Mouse (Mus musculus) frontal cortex, adult (tissue): Measurements from ENCODE around the gene H6pd.
A peak's percentile ranks its signal among the peaks of the same experiment; 100 is the strongest.

Source experiments
- ATAC-seq: cut with Nextera tagmentation; 2 replicates; pipeline ENCODE4 v1.9.2; 2017; ENCODE audit warnings: mild to moderate bottlenecking, moderate library complexity, mixed read lengths; ENCODE audit not compliant: low TSS enrichment

H6pd gene

DNA sequence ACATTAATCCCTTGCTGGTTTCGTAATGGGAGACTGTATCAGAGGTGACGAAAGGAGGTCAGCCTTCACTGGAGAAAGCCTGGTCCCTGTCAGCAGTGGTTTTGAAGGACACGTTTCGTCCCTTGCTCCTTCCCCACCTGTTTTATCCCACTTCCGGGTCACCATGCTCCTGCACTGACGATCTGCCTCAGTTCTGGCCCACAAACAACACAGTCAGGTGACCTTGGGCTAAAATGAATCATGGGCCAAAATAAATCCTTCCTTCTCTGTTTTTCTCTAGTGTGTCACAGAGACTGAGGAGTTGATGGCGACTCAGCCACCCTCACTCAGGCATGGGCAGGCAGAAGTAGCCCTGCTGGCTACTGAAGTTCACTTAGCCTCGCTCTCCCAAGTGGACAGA is 33.5 kb downstream of the H6pd start:
- no peak for ATAC-seq

GRCm38 (mm10) chr4:149971393-149971792 is 37.4 kb downstream of the H6pd start:
- ATAC-seq = no peak

DNA sequence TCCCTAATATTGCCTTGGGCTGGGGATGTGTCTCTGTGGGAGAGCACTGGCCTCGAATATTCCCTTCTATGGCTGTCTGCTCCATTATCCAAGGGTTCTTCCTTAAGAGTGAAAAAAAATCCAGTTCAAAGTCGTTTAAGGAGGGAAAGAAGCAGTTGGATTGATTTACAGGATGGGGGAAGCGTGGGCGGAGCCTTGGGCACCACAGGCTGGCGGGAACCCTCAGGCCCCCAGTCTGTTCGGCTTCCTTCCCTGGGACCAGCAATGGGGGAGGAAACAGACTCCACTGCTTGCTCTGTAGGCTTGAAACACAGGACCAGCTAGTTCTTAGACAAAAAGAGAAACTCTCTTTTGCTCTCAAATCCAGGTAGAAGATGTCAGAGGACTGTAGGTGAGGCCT is 40.3 kb downstream of the H6pd start:
- no peak for ATAC-seq

GRCm38 (mm10) chr4:149966963-149967362 is 41.9 kb downstream of the H6pd start:
- ATAC-seq = no peak

- no peak for ATAC-seq
Observed at GRCm38 (mm10) chr4:149966252-149966651, 42.6 kb downstream of the H6pd start.

DNA sequence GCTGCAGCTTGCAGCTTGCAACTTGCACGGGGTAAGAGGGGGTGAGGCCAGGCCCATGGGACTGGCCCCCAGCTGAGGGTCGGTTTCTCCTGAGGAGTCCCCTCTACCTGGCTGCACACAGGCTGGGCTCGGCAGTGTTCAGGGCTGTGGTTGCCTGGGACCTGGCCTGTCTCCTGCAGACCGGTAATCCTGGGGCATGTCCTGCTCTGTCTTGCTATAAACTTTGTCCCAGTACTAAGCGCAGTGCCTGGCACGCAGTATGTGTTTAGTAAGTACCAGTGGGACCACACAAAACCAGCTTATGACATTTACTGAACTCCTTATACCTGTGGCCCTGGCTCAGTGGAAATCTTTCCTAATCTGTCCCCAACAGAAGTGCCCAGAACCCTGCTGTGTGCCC is 43.2 kb downstream of the H6pd start:
- no peak for ATAC-seq

DNA sequence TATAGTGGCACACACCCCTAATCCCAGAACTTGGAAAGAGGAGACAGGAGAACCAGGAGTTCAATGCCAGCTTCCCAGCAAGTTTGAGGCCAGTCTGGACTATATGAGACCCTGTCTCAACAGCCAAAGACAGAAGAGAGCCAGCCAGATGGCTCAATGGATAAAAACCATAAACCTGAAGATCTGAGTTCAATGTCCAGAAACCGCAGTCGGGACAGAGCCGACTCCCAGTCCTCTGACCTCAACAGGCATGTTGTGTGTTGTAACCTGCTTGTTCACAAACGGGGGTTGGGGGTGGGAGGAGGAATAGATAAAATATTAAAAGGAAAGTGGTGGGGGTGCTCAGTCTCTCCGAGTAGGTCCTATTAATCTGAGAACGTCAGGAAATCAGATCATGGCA is 43.6 kb downstream of the H6pd start:
- ATAC-seq = no peak

GRCm38 (mm10) chr4:149964770-149965169 is 44.1 kb downstream of the H6pd start:
- no peak for ATAC-seq

GRCm38 (mm10) chr4:149964285-149964684 is 44.5 kb downstream of the H6pd start:
- ATAC-seq = no peak

DNA sequence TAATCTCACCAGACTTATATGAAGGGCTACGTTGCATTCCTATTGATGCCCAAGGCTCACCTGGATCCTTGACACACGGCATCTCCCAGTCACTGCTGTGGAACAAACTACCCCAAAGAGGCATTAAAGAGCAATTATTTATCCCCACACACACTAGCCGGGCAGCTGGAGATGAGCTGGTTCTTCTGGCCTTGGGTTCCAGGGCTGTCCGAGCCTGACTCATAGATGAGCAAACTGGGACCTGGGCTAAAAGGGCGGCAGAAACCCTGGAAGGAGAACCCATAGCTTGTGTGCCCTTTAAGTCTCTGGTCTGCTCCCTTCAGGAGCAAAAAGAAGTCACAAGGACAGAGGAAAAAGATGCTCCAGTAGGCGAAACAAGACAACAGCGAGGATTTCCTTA is 48.4 kb downstream of the H6pd start:
- ATAC-seq = no peak

GRCm38 (mm10) chr4:149959816-149960215 is 49.0 kb downstream of the H6pd start:
- ATAC-seq = no peak

DNA sequence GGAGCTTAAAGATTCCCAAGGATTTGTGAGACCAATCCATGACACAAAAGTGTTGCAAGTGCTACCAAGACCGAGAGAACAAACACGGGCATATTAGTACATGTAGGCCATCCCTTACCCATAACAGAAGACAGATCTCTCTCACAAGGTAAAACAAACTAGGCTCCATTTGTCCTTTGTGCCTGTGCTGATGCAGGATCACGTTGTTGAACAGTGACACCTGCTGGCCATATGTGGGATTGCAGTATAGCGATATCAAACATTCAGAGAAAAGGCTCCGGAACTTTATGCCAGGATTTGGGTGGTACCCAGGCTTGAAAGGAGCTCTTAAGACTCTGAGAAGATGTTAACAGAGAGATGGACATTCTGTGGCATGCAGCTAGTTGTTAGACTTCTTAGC is 50.3 kb downstream of the H6pd start:
- 0 out of 2 replicates have a peak, but pooled peaks have one; percentile 21 for ATAC-seq

DNA sequence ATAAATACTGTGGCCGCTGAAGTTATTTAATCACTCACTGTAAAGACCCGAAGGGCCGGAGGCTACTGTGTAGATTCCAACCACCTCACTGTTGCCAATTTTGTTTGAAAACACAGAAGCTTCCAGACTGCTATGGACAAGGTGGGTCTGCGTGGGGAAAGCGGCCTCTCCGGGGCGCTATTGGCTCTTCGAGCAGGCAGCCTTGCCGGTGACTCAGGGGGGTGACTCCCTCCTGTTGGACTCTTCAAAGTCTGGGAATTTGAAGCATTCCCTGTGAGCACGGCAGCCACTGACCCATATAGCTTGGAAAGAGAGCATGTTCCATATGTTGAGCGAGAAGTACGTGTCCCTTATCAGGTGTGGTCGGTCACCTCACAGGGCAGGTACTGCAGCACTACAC is 52.8 kb downstream of the H6pd start:
- no peak for ATAC-seq

- no peak for ATAC-seq
Observed at GRCm38 (mm10) chr4:149955631-149956030, 53.2 kb downstream of the H6pd start.

DNA sequence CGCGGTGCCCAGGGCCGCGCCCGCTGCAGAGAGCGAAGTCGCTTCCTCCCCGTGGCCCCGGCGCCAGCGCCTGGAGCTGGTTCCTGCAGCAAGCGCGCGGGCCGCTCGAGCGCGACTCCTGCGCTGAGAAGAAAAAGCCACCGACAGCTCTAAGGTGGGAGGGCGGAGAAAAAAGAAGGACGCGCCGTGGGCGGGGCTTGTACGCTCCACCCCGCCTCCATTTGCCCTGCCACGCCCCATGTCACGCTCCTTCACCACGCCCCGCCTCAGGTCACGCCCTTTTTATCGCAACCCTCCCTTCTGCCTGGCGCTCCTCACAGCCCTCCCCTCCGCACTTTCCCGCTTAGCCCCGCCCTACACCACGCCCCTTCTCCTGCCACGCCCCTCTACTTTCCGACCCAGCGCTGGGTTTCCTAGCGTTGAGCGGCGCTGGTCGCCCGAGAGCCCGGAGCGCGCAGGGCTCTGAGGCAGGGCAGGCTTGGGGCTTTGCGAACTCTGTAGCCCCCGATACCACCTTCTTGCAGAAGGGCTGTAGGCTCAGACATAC is 53.9 kb downstream of the H6pd start, which contains the start of gene Spsb1:
Spsb1 (minus strand) TSS at position 151 of the 547 bp plus-strand sequence.
- peak; percentile 74 for ATAC-seq

GRCm38 (mm10) chr4:149953621-149954481 is 55.0 kb downstream of the H6pd start:
- ATAC-seq = no peak

GRCm38 (mm10) chr4:149952201-149952600 is 56.6 kb downstream of the H6pd start:
- no peak for ATAC-seq

- no peak for ATAC-seq
Observed at GRCm38 (mm10) chr4:149951201-149951600, 57.6 kb downstream of the H6pd start.

DNA sequence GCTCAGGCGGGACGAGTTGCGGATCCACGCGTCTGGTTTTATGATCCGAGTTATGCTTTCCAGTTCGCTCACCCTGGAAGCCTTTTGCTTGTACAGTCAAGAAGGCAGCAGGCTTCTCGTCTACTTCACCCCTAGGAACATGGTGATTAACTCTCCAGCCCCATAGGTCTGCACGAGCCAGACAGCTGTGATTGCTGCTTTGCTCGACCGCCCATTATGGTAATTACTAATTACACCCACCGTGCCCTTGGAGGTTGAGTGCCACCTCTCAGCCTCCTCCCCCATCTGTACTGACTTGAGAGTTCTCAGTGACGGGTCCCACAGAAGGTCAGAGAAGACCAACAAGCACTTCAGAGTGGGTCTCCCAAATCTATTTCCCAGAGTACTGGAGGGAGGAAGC is 59.1 kb downstream of the H6pd start:
- no peak for ATAC-seq

DNA sequence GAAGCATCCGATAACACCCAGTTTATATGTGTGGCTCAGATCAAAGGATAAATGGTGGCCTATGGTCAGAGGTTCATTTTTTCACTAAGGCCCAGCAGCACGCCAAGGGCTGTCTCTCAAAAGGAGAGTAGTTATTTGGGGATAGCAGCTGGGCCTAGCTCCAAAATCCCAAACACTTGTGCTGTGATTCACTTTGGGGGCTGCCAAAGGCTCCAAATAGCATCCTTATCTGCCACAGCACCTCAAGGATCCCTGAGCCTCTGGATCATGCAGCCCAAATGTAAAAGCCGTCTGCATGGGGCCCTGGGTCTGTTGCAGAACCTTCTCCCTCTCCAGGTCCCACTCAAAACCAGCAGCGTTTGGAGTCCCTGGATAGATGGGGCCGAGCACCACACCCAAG is 60.7 kb downstream of the H6pd start:
- ATAC-seq = peak; percentile 64

GRCm38 (mm10) chr4:149947396-149947795 is 61.4 kb downstream of the H6pd start:
- ATAC-seq = no peak

- no peak for ATAC-seq
Observed at GRCm38 (mm10) chr4:149945194-149945593, 63.6 kb downstream of the H6pd start.

GRCm38 (mm10) chr4:149944214-149944613 is 64.6 kb downstream of the H6pd start:
- ATAC-seq = no peak
